Mouse (Mus musculus) heart, embryonic 13.5 days (tissue): ENCODE results near the gene Senp1. TPM values are rescaled to one million over a fixed set of nuclear protein-coding genes. Genes with fewer than 3 reads are reported as not detected.

Experiments
- ATAC-seq: fragments of 200-750 bp; cut with Nextera tagmentation; 2 replicates; pipeline ENCODE4 v1.8.0; 2017; ENCODE audit warnings: moderate TSS enrichment; ENCODE audit not compliant: insufficient number of reproducible peaks, low FRiP score, low TSS enrichment; ENCODE audit errors: extremely low read depth
- H3K27ac ChIP-seq: fragments of 300-500 bp; sonication (generic); replicated peaks from 2 replicates; pipeline ENCODE4 v1.5.1; 2015; ENCODE audit warnings: moderate library complexity, mild to moderate bottlenecking, inconsistent platforms
- H3K27me3 ChIP-seq: fragments of 300-500 bp; sonication (generic); replicated peaks from 2 replicates; pipeline ENCODE4 v1.6.1; 2015; ENCODE audit warnings: mild to moderate bottlenecking, inconsistent platforms
- H3K36me3 ChIP-seq: fragments of 300-500 bp; sonication (generic); 2 replicates; pipeline ENCODE4 v1.6.1; 2015; ENCODE audit warnings: mild to moderate bottlenecking, inconsistent platforms
- H3K4me1 ChIP-seq: fragments of 300-500 bp; sonication (generic); 2 replicates; pipeline ENCODE4 v1.6.1; 2015; ENCODE audit warnings: inconsistent platforms
- H3K4me2 ChIP-seq: fragments of 300-500 bp; sonication (generic); 2 replicates; pipeline ENCODE4 v1.6.1; 2015; ENCODE audit warnings: inconsistent platforms, mild to moderate bottlenecking, moderate library complexity
- H3K4me3 ChIP-seq: fragments of 300-500 bp; sonication (generic); 2 replicates; pipeline ENCODE4 v1.5.1; 2015; ENCODE audit warnings: moderate library complexity, mild to moderate bottlenecking, inconsistent platforms
- H3K9ac ChIP-seq: fragments of 300-500 bp; sonication (generic); 2 replicates; pipeline ENCODE4 v1.6.1; 2015; ENCODE audit warnings: inconsistent platforms, mild to moderate bottlenecking, moderate library complexity
- H3K9me3 ChIP-seq: fragments of 300-500 bp; sonication (generic); 2 replicates; pipeline ENCODE4 v1.6.1; 2016; ENCODE audit warnings: inconsistent platforms
- WGBS: fragments of 180-500 bp; shearing (Covaris S2); methylation state at CpG from one replicate; pipeline ENCODE4 v1.1.7; 2015; ENCODE audit warnings: mixed read lengths; 5-methylcytosine and 5-hydroxymethylcytosine counted together
- polyA plus RNA-seq: library from polyadenylated mRNA; unstranded; fragments of >200 nt; fragmentation: Nextera tagmentation; extraction: Ambion mirVana; gene quantifications from 2 replicates; pipeline ENCODE4 v1.2.1, GENCODE M21; 2015

The Senp1 gene
- polyA plus RNA-seq, 1 experiment from 2014 or later, result 19.6 TPM

- Histone ChIP-seq H3K4me1 (peaks cover 42% of the 10 kb centered on the region), H3K4me3 (no peak overlapping the region), H3K9me3 (no peaks in the 10 kb centered on the region), H3K36me3 (peaks cover 4% of the 10 kb centered on the region), H3K9ac (no peak overlapping the region), H3K4me2 (no peak overlapping the region), H3K27me3 (peaks cover 18% of the 10 kb centered on the region), H3K27ac (no peak overlapping the region)
- ATAC-seq, result no peak
- whole genome bisulfite sequencing, result 73% methylated on average over 6 of the region's 6 CpGs
Measured at GRCm38 (mm10) chr15:98107230-98107629, 13.7 kb upstream of the Senp1 start.

GRCm38 (mm10) chr15:98106506-98106905, 13.0 kb upstream of the Senp1 start:
- Histone ChIP-seq H3K9ac (no peak overlapping the region), H3K4me3 (no peak overlapping the region), H3K27me3 (peaks cover 18% of the 10 kb centered on the region), H3K27ac (no peak overlapping the region), H3K9me3 (no peaks in the 10 kb centered on the region), H3K36me3 (no peaks in the 10 kb centered on the region), H3K4me1 (peaks cover 35% of the 10 kb centered on the region), H3K4me2 (no peak overlapping the region)
- ATAC-seq, result no peak
- WGBS, result 52% methylated on average over 6 of the region's 6 CpGs

GRCm38 (mm10) chr15:98102401-98102800, 8.9 kb upstream of the Senp1 start:
- Histone ChIP-seq H3K27ac (no peak overlapping the region), H3K9ac (no peak overlapping the region), H3K36me3 (no peaks in the 10 kb centered on the region), H3K27me3 (peaks cover 18% of the 10 kb centered on the region), H3K4me1 (peaks cover under 1% of the 10 kb centered on the region; the same call in 1 of the 2 replicates), H3K4me2 (no peak overlapping the region), H3K4me3 (no peak overlapping the region), H3K9me3 (no peaks in the 10 kb centered on the region)
- no peak for ATAC-seq
- 80% methylated on average over 6 of the region's 6 CpGs for WGBS

- Histone ChIP-seq H3K4me2 (no peak overlapping the region), H3K27ac (no peak overlapping the region), H3K9ac (no peak overlapping the region), H3K4me3 (no peak overlapping the region), H3K36me3 (no peaks in the 10 kb centered on the region), H3K9me3 (no peaks in the 10 kb centered on the region), H3K4me1 (peaks cover 5% of the 10 kb centered on the region), H3K27me3 (no peaks in the 10 kb centered on the region; the same call in 1 of the 2 replicates)
- 80% methylated on average over 9 of the region's 9 CpGs for WGBS
- no peak for ATAC-seq
Measured at GRCm38 (mm10) chr15:98098519-98098918, 5.0 kb upstream of the Senp1 start.

- Histone ChIP-seq H3K4me3 (no peak overlapping the region), H3K27me3 (no peaks in the 10 kb centered on the region; the same call in 1 of the 2 replicates), H3K9me3 (no peaks in the 10 kb centered on the region), H3K27ac (no peak overlapping the region), H3K4me1 (peaks cover 10% of the 10 kb centered on the region), H3K36me3 (no peaks in the 10 kb centered on the region), H3K4me2 (no peak overlapping the region), H3K9ac (no peak overlapping the region)
- WGBS, result 43% methylated on average over 3 of the region's 3 CpGs
- ATAC-seq, result no peak
Measured at GRCm38 (mm10) chr15:98096957-98097356, 3.4 kb upstream of the Senp1 start.

- no peak overlapping the region for H3K9ac ChIP-seq
Measured at GRCm38 (mm10) chr15:98094905-98095304, 1.4 kb upstream of the Senp1 start.

GRCm38 (mm10) chr15:98092372-98093120, 998 bp downstream of the Senp1 start, which contains the start of gene Pfkm:
TSS of gene Pfkm (plus strand) at chr15:98092589.
- Histone ChIP-seq H3K9me3 (no peaks in the 10 kb centered on the region), H3K36me3 (peaks cover 13% of the 10 kb centered on the region), H3K27ac (peak within 1 kb of the TSS; percentile 98), H3K27me3 (no peaks in the 10 kb centered on the region), H3K4me1 (peaks cover 28% of the 10 kb centered on the region), H3K4me2 (peak within 1 kb of the TSS; percentile 81), H3K9ac (peak within 1 kb of the TSS; percentile 91), H3K4me3 (peak within 1 kb of the TSS; percentile 78)
- WGBS, result under 1% methylated on average over 30 of the region's 30 CpGs
- no peak for ATAC-seq

More at GRCm38 (mm10) chr15:98094905-98095304, 1.4 kb upstream of the Senp1 start:
- no peak overlapping the region for H3K4me3 ChIP-seq
- no peak for ATAC-seq
- H3K36me3 ChIP-seq, result 0 out of 2 replicates have a peak, but pooled peaks cover 2% of the 10 kb centered on the region
- no peaks in the 10 kb centered on the region for H3K9me3 ChIP-seq
- H3K4me1 ChIP-seq, result peaks cover 21% of the 10 kb centered on the region
- no peaks in the 10 kb centered on the region; the same call in 1 of the 2 replicates for H3K27me3 ChIP-seq
- WGBS, result 87% methylated on average over 12 of the region's 12 CpGs
- no peak overlapping the region for H3K4me2 ChIP-seq
- H3K27ac ChIP-seq, result no peak overlapping the region

- Histone ChIP-seq H3K9ac (peak overlapping the region; percentile 91), H3K4me3 (peak overlapping the region; percentile 78), H3K27me3 (no peaks in the 10 kb centered on the region), H3K27ac (no peak overlapping the region), H3K4me1 (peaks cover 28% of the 10 kb centered on the region), H3K36me3 (peaks cover 17% of the 10 kb centered on the region), H3K4me2 (peak overlapping the region; percentile 81), H3K9me3 (no peaks in the 10 kb centered on the region)
- no peak for ATAC-seq
- 36% methylated on average over 4 of the region's 4 CpGs for WGBS
Measured at GRCm38 (mm10) chr15:98091841-98092240, 1.7 kb downstream of the Senp1 start.

GRCm38 (mm10) chr15:98089421-98090183, 3.9 kb downstream of the Senp1 start:
- Histone ChIP-seq H3K9ac (no peak overlapping the region), H3K9me3 (no peaks in the 10 kb centered on the region), H3K36me3 (peaks cover 37% of the 10 kb centered on the region), H3K27me3 (no peaks in the 10 kb centered on the region), H3K4me1 (peaks cover 28% of the 10 kb centered on the region), H3K27ac (no peak overlapping the region), H3K4me2 (no peak overlapping the region), H3K4me3 (no peak overlapping the region)
- ATAC-seq, result no peak
- WGBS, result 70% methylated on average over 9 of the region's 9 CpGs

GRCm38 (mm10) chr15:98088889-98089288, 4.7 kb downstream of the Senp1 start:
- H3K9me3 ChIP-seq, result no peaks in the 10 kb centered on the region

GRCm38 (mm10) chr15:98076901-98077300, 16.6 kb downstream of the Senp1 start:
- no peak overlapping the region for H3K9ac ChIP-seq
- no peak overlapping the region for H3K4me2 ChIP-seq
- peaks cover 4% of the 10 kb centered on the region; the same call in 1 of the 2 replicates for H3K4me1 ChIP-seq
- H3K27me3 ChIP-seq, result no peaks in the 10 kb centered on the region
- ATAC-seq, result no peak
- H3K27ac ChIP-seq, result no peak overlapping the region
- no peak overlapping the region for H3K4me3 ChIP-seq
- 90% methylated on average over 6 of the region's 6 CpGs for WGBS
- H3K36me3 ChIP-seq, result peaks cover 87% of the 10 kb centered on the region
- no peaks in the 10 kb centered on the region for H3K9me3 ChIP-seq

More at GRCm38 (mm10) chr15:98088889-98089288, 4.7 kb downstream of the Senp1 start:
- peaks cover 44% of the 10 kb centered on the region for H3K36me3 ChIP-seq
- peaks cover 26% of the 10 kb centered on the region for H3K4me1 ChIP-seq
- 79% methylated on average over 1 of the region's 1 CpGs for WGBS
- no peak overlapping the region for H3K4me2 ChIP-seq
- H3K27ac ChIP-seq, result no peak overlapping the region
- H3K9ac ChIP-seq, result no peak overlapping the region
- H3K27me3 ChIP-seq, result no peaks in the 10 kb centered on the region
- H3K4me3 ChIP-seq, result no peak overlapping the region
- ATAC-seq, result no peak
